Mouse (Mus musculus) liver, postnatal 0 days (tissue): ENCODE data around the gene 5430427O19Rik. TPM values are rescaled to one million over a fixed set of nuclear protein-coding genes. Genes with fewer than 3 reads are reported as not detected.

Experiments used
- ATAC-seq: fragments of 200-750 bp; cut with Nextera tagmentation; 2 replicates; pipeline ENCODE4 v1.8.0; 2017; ENCODE audit warnings: mild to moderate bottlenecking, moderate library complexity
- DNase-seq: peaks from one replicate; pipeline ENCODE4 v3.0.0-alpha.2; 2016
- H3K27ac ChIP-seq: fragments of 300-500 bp; sonication (generic); 2 replicates; pipeline ENCODE4 v1.5.1; 2014; ENCODE audit warnings: antibody characterized with exemption, moderate library complexity, mild to moderate bottlenecking, low read depth
- H3K27me3 ChIP-seq: fragments of 300-500 bp; sonication (generic); 2 replicates; pipeline ENCODE4 v1.6.1; 2014; ENCODE audit warnings: low read length, control low read depth, mixed read lengths; ENCODE audit not compliant: insufficient read depth
- H3K36me3 ChIP-seq: fragments of 300-500 bp; sonication (generic); replicated peaks from 2 replicates; pipeline ENCODE4 v1.6.1; 2014; ENCODE audit warnings: mild to moderate bottlenecking, control low read depth, low read length, moderate library complexity, mixed read lengths; ENCODE audit not compliant: insufficient read depth
- H3K4me1 ChIP-seq: fragments of 300-500 bp; sonication (generic); 2 replicates; pipeline ENCODE4 v1.6.1; 2014; ENCODE audit warnings: antibody characterized with exemption, mild to moderate bottlenecking, control low read depth; ENCODE audit not compliant: insufficient read depth
- H3K4me2 ChIP-seq: fragments of 300-500 bp; sonication (generic); 2 replicates; pipeline ENCODE4 v1.6.1; 2014; ENCODE audit warnings: low read depth, mild to moderate bottlenecking, low read length, moderate library complexity, mixed read lengths
- H3K4me3 ChIP-seq: fragments of 300-500 bp; sonication (generic); 2 replicates; pipeline ENCODE4 v1.5.1; 2014; ENCODE audit warnings: low read depth, low read length
- H3K9ac ChIP-seq: fragments of 300-500 bp; sonication (generic); replicated peaks from 2 replicates; pipeline ENCODE4 v1.6.1; 2014; ENCODE audit warnings: mild to moderate bottlenecking, moderate library complexity
- H3K9me3 ChIP-seq: fragments of 300-500 bp; sonication (generic); 2 replicates; pipeline ENCODE4 v1.6.1; 2016; ENCODE audit warnings: mild to moderate bottlenecking, control low read depth, low read length, mixed read lengths
- CTCF ChIP-seq: sonication (generic); IDR thresholded peaks from 2 replicates; pipeline ENCODE4 v1.5.1; 2016; ENCODE audit warnings: antibody characterized with exemption, low read depth
- EP300 ChIP-seq: IDR thresholded peaks from 2 replicates; pipeline ENCODE4 v1.6.1; 2016; ENCODE audit warnings: antibody characterized with exemption, low read depth, mild to moderate bottlenecking
- WGBS: fragments of 180-500 bp; shearing (Covaris S2); extraction: QIAGEN DNeasy Blood & Tissue Kit; methylation state at CpG from one replicate; pipeline ENCODE4 v1.1.7; 2014; ENCODE audit not compliant: insufficient replicate concordance; 5-methylcytosine and 5-hydroxymethylcytosine counted together
- polyA plus RNA-seq: library from polyadenylated mRNA; unstranded; fragments of >200 nt; fragmentation: Nextera tagmentation; extraction: Ambion mirVana; gene quantifications from 2 replicates; pipeline ENCODE4 v1.2.1, GENCODE M21; 2015

5430427O19Rik gene
- polyA plus RNA-seq, 1 experiment from 2014 or later = 0.63 TPM

GRCm38 (mm10) chrX:85868079-85868478, 2.1 kb upstream of the 5430427O19Rik start:
- WGBS = 40% methylated on average over 3 of the region's 3 CpGs
- Histone ChIP-seq H3K4me3 (no peak overlapping the region), H3K4me2 (no peak overlapping the region), H3K27me3 (no peaks in the 10 kb centered on the region), H3K27ac (no peak overlapping the region), H3K4me1 (no peaks in the 10 kb centered on the region), H3K9ac (no peak overlapping the region), H3K9me3 (no peaks in the 10 kb centered on the region), H3K36me3 (no peaks in the 10 kb centered on the region)
- no peak for DNase-seq
- no peak for ATAC-seq
- no peak for TF ChIP-seq CTCF

DNA sequence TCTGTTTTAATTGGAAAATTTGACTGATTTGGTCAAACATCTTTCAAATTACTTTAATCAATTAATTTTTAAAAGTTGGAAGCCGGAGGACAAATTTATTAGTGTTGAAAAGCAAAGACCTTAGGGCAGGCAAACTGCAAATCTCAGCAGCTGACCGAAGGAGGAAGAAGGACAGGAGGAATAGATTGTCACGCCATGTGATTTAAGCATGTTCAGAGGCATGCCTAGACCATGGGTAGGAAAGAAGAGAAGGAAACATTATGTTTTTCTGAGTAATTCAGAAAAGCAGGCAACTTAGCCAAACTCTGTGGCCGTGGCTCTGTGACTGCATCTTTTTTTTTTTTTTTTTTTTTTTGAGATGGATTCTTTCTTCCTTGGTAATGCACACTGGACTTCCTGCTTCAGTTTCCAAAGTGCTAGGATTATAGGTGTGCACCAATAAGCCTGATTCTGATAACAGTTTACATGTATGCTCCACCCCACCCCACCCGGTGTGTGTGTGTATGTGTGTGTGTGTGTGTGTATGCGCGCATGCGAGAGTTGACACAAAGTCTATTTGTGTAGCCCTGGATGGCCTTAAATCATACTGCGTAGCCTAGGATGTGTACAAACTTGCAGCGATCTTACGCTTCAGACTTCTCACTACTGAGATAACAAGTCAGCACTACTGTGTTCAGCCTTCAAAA, 1.4 kb downstream of the 5430427O19Rik start:
- Histone ChIP-seq H3K4me3 (peak overlapping the region; percentile 6; the same call in 1 of the 2 replicates), H3K9ac (no peak overlapping the region), H3K4me2 (peak overlapping the region; percentile 9; the same call in 1 of the 2 replicates), H3K27me3 (no peaks in the 10 kb centered on the region), H3K9me3 (no peaks in the 10 kb centered on the region), H3K36me3 (no peaks in the 10 kb centered on the region), H3K4me1 (no peaks in the 10 kb centered on the region), H3K27ac (no peak overlapping the region)
- DNase-seq (no peak), ATAC-seq (no peak)
- WGBS = 68% methylated on average over 11 of the region's 11 CpGs
- no peak for TF ChIP-seq EP300
- no peak for TF ChIP-seq CTCF

- H3K36me3 ChIP-seq = no peaks in the 10 kb centered on the region
- ATAC-seq (no peak), DNase-seq (no peak)
- no peaks in the 10 kb centered on the region for H3K4me1 ChIP-seq
- no peak overlapping the region for H3K27ac ChIP-seq
- no peak overlapping the region for H3K4me3 ChIP-seq
- no peak overlapping the region for H3K9ac ChIP-seq
- no peak overlapping the region for H3K4me2 ChIP-seq
- H3K9me3 ChIP-seq = no peaks in the 10 kb centered on the region
- TF ChIP-seq CTCF (no peak), EP300 (no peak)
- 76% methylated on average over 4 of the region's 4 CpGs for WGBS
- no peaks in the 10 kb centered on the region for H3K27me3 ChIP-seq
These were observed 4.2 kb downstream of the 5430427O19Rik start for GRCm38 (mm10) chrX:85874367-85874766.

GRCm38 (mm10) chrX:85875951-85876350, 5.8 kb downstream of the 5430427O19Rik start:
- no peak overlapping the region for H3K27ac ChIP-seq

GRCm38 (mm10) chrX:85877747-85878146, 7.6 kb downstream of the 5430427O19Rik start:
- Histone ChIP-seq H3K4me3 (no peak overlapping the region), H3K27ac (peak overlapping the region; percentile 64; the same call in 1 of the 2 replicates), H3K9me3 (no peaks in the 10 kb centered on the region), H3K9ac (no peak overlapping the region), H3K4me1 (no peaks in the 10 kb centered on the region), H3K27me3 (no peaks in the 10 kb centered on the region), H3K4me2 (no peak overlapping the region), H3K36me3 (no peaks in the 10 kb centered on the region)
- ATAC-seq (peak; percentile 64), DNase-seq (no peak)
- no peak for TF ChIP-seq CTCF
- no peak for TF ChIP-seq EP300
- WGBS = 59% methylated on average over 2 of the region's 2 CpGs

More at GRCm38 (mm10) chrX:85875951-85876350, 5.8 kb downstream of the 5430427O19Rik start:
- Histone ChIP-seq H3K4me2 (no peak overlapping the region), H3K9me3 (no peaks in the 10 kb centered on the region), H3K4me3 (no peak overlapping the region), H3K36me3 (no peaks in the 10 kb centered on the region), H3K9ac (no peak overlapping the region), H3K4me1 (no peaks in the 10 kb centered on the region), H3K27me3 (no peaks in the 10 kb centered on the region)
- no peak for ATAC-seq
- no peak for DNase-seq
- TF ChIP-seq CTCF (no peak), EP300 (no peak)

GRCm38 (mm10) chrX:85878293-85878692, 8.1 kb downstream of the 5430427O19Rik start:
- Histone ChIP-seq H3K27me3 (no peaks in the 10 kb centered on the region), H3K36me3 (no peaks in the 10 kb centered on the region), H3K27ac (no peak overlapping the region), H3K9ac (no peak overlapping the region), H3K4me2 (no peak overlapping the region), H3K4me3 (no peak overlapping the region), H3K4me1 (no peaks in the 10 kb centered on the region), H3K9me3 (no peaks in the 10 kb centered on the region)
- TF ChIP-seq EP300 (no peak), CTCF (no peak)
- ATAC-seq = peak; percentile 55; the same call in 1 of the 2 replicates
- DNase-seq = no peak
